Mouse (Mus musculus) spleen, postnatal 36 days (tissue): ENCODE measurements around the gene Ccn2.

ENCODE experiments used
- DNase-seq, 2 experiments: peaks; one replicate each; pipeline ENCODE4 v3.0.0; 2022; ENCODE audit warnings: low spot score in 2 of 2, mixed read lengths in 1 of 2

The Ccn2 gene

DNA sequence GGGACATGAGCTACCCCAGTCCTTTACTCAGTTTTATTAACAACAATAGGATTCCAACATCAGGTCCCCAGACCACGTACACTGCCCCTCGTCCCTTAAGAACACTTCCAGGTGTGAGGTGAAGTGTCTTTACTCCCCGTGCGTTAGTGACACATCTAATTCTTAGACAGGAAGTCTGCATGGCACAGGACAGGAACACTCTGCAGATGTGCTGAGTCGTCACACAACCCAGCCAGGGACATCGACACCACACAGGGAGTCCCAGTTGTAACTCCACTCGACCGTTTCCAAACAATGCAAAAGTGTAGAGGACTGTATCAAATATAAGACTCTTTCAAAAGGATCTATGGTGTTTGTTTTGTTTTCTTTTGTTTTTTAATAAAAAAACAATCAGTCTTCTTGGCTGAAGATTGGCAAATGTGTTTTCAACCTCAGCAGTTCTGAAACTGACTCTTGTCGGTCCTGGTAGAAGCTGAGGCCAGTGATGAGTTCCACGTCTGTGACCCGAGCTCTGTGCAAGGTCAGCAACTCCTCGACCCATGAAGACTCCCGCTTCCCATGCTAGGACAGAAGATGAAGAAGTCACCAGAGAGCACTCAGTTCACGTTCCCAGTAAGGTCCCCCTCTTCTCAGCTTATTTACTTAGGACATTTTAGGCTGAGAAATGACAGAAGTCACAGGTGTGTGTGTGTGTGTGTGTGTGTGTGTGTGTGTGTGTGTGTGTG is 46.3 kb downstream of the Ccn2 start:
- DNase-seq, result no peak

DNA sequence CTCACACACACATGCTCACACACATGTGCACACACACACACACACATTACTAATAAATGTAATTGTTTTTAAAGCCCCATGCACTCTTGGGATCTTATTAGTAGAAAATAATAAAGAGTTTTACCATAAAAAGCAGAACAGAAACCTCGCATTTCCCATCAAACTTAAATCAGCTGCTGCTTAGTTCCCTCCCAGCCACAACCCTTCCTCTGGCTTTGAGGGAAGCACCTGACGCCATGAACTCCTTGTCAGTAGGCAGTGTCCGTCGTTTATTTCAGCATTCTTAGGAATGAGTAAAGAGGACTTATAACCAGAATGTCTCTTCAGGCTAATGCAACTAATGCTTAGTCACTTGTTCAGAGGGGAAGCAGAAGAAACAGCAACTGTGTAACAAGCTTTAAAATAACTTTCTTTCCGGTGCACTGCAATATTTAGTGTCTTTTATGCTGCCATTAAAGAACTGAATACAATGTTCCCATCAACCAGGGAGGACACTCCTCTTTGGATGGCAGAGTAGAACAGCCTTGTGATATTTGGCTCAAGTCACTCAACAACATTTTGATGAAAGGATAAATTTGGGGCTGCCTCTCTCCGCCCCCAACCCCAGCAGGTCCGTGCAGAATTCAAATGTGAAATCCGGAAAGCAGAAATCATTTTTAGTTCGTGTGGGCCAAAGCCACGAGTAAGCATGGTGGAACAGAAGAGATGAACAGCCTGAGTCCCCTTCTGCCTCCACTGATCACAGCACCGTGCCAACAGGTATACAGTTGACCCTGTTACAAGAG is 47.7 kb downstream of the Ccn2 start:
- no peak for DNase-seq

DNA sequence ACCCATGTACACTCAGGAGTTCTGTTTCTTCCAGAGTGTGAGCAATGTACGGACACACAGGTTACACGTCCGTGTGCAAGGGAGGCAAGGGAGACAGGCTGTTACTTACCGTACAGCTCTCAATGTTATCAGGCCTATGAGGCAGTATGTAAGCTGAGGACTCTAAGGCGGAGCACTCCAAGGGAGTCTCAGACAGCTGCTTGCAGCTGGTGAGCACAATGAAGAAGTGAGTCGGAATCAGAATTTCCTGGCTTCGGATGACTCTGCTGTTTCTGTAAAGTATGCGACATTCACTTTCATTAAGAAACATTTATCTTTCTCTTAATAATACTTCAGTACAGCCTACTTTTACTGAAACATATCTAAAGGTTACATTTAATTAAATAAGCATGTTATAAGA is 49.9 kb downstream of the Ccn2 start:
- no peak for DNase-seq
